Mouse (Mus musculus): Measurements from ENCODE around the gene Masp2.

Masp2 gene

GRCm38 (mm10) chr4:148639455-148639854, 37.1 kb downstream of the Masp2 start:
- DNase-seq: no peak

- DNase-seq: peak; percentile 72
Observed at GRCm38 (mm10) chr4:148641121-148641520, 38.8 kb downstream of the Masp2 start.

DNA sequence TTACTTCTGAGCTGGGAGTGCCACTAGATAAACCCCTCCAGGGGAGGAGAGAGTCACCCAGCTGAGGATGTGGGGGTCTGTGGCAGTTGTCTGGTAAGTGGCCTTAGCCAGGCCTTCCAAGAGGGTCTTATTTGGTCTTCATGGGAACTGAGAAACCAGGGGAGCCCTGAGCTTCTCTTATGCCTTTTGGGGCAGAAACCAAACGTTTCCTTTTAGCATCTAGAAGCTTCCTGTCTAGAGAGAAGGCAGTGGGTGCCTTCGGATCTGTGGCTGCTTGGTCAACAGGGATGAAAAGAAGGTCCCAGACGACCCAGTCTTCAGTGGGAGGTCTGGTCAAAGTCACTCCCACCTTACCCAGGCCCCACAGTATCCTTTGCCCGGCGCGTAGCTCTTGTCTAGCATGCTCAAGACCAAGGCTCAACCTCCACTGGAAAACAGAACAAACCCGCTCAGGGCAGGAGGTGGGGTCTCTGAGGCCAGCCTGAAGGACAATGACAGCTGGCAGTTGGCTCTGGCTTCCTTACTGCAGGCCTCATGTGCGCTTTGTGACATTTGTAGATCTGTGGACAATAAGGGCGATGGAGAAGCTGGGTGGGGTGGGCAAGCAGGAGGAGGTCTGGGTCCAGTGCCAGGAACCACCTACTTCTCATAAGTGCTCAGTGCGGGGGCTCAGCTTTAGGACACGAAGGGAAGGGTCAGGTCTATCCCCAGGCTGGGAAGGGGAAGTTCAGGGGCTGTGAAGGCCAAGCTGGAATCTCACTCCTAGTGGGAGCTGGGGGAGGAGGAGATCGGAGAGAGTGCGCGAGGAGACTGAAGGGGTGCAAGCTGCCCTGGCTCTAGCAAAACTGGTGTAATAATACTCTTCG, 41.2 kb downstream of the Masp2 start, which contains the start of gene Gm572:
Gene Gm572 (plus strand): TSS at position 27 of the 866 bp plus-strand sequence.
- no peak for DNase-seq

DNA sequence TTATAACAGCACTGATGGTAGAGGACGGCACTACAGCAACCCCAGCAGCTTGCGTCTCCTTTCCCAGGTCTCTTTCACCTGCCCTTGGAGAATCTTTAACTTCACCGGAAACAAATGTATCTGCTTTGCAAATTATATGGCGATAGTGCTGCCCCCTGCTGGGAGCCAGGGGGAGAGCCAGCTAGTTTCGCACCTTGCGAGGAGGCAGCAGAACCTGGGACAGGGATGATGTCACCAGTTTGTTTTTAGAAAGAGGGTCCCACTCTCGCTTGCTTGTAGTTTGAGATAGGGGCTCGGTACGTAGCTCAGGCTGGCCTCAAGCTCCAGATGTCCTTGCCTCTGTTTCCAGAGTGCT, 41.8 kb downstream of the Masp2 start:
- DNase-seq: peak; percentile 87

GRCm38 (mm10) chr4:148644926-148645325, 42.6 kb downstream of the Masp2 start:
- DNase-seq: no peak

- no peak for DNase-seq
Observed at GRCm38 (mm10) chr4:148646616-148647015, 44.3 kb downstream of the Masp2 start.

- no peak for DNase-seq
Observed at GRCm38 (mm10) chr4:148649309-148649708, 47.0 kb downstream of the Masp2 start.

DNA sequence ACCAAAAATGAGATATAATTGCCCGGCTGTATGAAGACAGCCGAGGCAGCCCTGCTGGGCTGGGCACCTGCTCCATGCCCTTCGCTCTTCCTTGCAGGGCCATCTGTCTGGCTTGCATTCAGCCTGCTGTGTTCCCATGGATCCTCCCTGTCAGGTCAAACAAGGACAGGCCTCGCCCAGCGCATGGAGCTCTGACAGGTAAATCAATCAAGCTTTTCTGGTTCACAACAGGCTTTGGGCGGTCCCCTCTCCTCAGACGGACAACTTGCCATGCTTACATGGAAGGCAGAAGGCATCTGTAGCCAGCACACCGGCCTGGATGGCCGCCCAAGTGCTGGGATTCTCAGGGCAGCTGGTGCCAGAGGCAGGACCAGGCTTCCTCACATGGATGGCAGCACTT, 48.7 kb downstream of the Masp2 start:
- DNase-seq: peak; percentile 51

DNA sequence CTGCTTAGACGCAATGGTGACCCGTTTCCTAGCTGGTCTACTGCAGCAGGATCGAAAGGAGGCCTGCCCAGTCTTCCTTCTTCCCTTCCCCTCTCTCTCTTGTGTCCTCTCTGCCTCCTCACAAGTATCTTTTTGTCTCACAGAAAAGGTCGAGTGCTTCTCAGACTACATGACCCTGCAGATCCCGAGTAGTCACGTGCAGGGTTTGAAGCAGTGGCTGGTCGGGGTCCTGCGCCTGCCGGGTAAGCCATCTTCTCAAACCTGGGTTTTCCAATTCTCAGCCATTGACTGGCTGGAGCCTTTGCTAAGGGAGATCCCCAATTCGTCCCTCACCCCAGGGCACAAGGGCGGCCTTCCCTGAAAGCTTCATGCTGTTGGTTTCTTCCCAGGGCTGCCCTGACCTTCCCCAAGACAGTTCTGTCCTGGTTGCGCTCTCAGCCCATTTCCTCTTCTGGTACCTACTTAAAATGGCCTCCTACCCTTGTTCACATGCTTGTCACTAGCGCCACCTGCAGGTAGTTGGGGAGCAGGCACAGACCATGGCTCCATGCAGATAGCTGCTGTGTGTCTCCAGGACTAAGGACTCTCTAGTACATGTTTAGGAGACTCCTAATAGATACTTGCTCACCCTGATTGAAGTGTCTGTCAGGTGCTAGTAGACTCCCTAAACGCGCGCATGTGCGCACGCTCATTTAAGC, 52.5 kb downstream of the Masp2 start:
- peak; percentile 62 for DNase-seq

DNA sequence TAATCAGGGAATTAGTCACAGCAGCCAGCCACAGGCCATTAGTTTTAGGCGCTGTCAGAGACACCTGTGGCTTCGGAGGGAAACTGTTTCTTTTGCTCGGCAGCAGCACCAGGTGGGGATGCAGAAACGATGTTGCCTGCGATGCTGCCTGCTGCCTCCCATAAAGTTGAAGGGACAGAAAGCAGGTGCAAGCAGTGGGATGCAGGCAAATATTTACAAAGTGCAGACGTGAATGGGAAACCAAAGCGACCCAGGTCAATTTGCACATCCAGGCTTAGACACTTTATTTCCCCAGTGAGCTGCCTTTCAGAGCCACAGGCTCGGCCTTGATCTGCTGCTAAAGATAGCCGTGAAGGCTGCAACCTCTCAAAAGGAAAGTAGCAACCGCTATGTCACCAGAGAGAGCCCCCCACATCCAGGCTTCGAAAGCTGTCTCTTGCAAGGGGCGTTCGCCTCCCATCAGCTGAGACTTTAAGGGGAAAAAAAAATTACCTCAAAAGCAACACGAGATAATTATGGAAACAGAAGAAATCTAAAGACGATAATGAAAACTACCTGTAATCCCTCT, 54.4 kb downstream of the Masp2 start:
- DNase-seq: no peak

DNA sequence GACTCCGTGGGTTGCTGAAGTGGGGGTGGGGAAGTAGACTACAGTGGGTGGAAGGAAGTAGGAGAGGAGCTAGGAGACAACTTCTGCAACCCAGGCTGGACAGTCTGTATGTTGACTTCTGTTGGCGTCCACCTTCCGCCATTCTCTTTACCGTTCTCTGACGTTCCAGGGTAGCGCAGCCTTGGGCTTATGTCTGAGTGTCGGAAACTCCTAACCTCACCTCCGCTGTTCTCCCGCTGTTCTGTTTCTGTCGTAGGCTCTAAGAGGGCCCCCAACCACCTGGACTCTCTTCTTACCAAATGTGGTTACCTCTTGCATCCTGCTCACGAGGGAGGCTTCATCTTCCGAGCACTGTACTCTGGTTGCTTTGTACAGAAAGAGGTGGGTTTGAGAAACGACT, 55.4 kb downstream of the Masp2 start:
- DNase-seq: no peak

- DNase-seq: no peak
Observed at GRCm38 (mm10) chr4:148660174-148660573, 57.8 kb downstream of the Masp2 start.

GRCm38 (mm10) chr4:148662168-148662965, 60.0 kb downstream of the Masp2 start:
- peak; percentile 87 for DNase-seq

DNA sequence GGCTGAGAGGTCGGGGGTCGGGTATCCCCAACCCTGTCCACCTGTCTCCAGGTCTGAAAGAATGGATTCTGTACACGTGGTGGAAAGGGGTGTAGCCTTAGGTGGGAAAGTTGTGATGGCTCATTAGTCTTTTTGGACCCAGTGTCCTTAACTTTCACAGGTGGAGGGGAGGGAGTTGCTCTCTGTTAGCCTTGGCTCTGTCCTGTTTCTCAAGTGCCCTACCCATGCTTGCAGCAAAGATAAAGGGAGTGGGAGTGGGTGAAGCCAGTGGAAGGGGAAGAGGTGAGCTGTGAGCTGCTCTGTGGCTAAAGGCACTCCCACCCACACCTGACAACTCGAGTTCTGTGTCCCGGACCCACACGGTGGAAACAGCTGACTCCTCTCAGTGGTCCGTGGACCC, 61.0 kb downstream of the Masp2 start:
- DNase-seq: no peak

DNA sequence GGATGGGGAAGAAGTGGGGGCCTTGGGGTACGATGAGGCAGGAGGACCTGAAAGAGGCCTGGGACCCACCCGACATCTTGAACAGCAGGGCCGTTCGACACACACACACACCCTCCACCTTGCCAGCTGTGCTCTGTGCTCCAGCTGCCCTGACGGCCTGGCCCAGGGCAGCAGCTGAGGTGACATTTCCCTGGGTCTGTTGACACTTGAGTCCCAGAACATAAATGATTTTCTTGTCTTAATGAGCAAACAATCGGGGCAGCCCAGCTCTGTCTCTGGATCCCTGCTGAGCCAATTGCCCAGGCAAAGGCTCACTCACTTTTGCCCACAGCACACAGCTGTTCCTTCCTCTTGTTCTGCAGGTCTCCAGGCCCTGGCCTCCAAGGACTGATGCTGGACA, 61.7 kb downstream of the Masp2 start:
- DNase-seq: no peak

Data from kidney, adult 18-20 months (tissue).